Mouse (Mus musculus) erythroblast, embryonic 14.5 days (primary cell): Measurements from ENCODE around the gene Ltbr.

Experiments used
- GATA1 ChIP-seq: IDR thresholded peaks from 2 replicates; pipeline ENCODE4 v1.6.1; 2012; ENCODE audit warnings: low read length, inconsistent platforms, mixed read lengths
- TAL1 ChIP-seq: IDR thresholded peaks from 3 replicates; pipeline ENCODE4 v1.6.1; 2012; ENCODE audit warnings: low read length, inconsistent platforms, mixed read lengths

- TF ChIP-seq GATA1 (no peak), TAL1 (no peak)
These were observed 27.8 kb downstream of the Ltbr start, which contains the start of gene Tuba3a for GRCm38 (mm10) chr6:125285890-125286289.
